Mouse (Mus musculus): ENCODE measurements at regions not wholly inside any gene's neighbourhood (a gene's known extent, or its start where the extent isn't known, plus 50 kb on each side); places are given as distances from the start of the nearest gene placed in this dataset.

DNA sequence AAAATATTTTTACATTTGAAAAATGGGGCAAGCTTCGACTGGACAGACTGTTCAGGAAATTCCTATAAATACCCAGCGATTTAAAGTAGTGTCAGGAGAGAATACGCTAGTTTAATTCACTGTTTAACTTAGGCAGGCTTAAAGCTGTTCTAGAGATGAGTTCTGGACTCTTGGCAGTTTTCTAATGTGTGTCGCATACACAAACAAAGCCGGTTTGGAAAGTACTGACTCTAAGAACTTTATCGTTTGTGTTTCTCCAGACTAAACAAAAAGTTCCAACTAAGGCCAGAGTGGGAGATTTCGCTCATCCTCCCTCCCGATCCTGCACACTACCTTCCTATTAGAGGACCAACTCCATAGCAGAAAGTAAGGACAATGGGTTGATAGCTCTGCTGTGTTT lies 201.7 kb upstream of the Map3k1 start:
- no peak for DNase-seq (ENCODE audit: low read depth, low spot score)
- Histone ChIP-seq H3K36me3 (ENCODE audit: control insufficient read depth, insufficient read depth, low read length, poor library complexity, severe bottlenecking) (no peaks in the 10 kb centered on the region), H3K4me3 (ENCODE audit: insufficient read depth in 1 of 2, low read depth in 1 of 2, low read length in 2 of 2, poor library complexity in 1 of 2, severe bottlenecking in 1 of 2) (no peak overlapping the region), H3K9ac (ENCODE audit: insufficient read depth, low read depth, low read length, poor library complexity, severe bottlenecking) (no peak overlapping the region), H3K27ac (ENCODE audit: insufficient read depth, low read depth, low read length, poor library complexity, severe bottlenecking) (no peak overlapping the region), H3K4me1 (ENCODE audit: control insufficient read depth in 2 of 2, insufficient read depth in 2 of 2, low read length in 2 of 2, poor library complexity in 1 of 2) (no peaks in the 10 kb centered on the region), H3K9me3 (ENCODE audit: control insufficient read depth, insufficient read depth, low read depth, low read length) (no peaks in the 10 kb centered on the region)
- in situ Hi-C loops (cut with MboI; ENCODE audit: low sequenced_read_pairs in 2 of 2, unreplicated experiment in 2 of 2) = no loop called here
- no peak for TF ChIP-seq CHD2 (IDR thresholded peaks at IDR 0.05; ENCODE audit: low read depth, low read length)
- TF ChIP-seq MAFK (IDR thresholded peaks at IDR 0.05; ENCODE audit: insufficient read depth, low read depth, low read length) = no peak
- no peak for TF ChIP-seq HCFC1 (IDR thresholded peaks at IDR 0.05; ENCODE audit: borderline replicate concordance, insufficient read depth, low read length)
- no peak for TF ChIP-seq ZNF384 (IDR thresholded peaks at IDR 0.05; ENCODE audit: low read depth, low read length)
- no peak for TF ChIP-seq ZC3H11A (IDR thresholded peaks at IDR 0.05; ENCODE audit: borderline replicate concordance, low read depth, low read length)

DNA sequence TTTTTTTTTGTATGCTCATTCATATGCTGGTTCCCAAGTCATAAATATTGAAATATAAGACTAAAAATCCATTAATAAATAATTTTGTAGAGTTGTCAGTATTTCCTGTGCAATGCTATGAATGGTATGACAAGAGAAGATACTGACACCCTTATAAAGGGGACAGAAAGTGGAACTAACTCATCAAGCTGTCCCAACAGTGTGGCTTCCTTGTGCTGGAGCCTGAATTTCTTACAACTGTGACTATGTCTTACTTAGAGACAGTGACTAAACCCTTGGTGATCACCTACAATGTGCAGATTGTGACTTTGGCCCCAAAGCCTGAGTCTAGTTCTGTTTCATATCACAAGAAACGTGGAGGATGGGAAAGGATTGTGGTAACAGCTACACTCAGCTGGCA lies 203.8 kb upstream of the Map3k1 start:
- TF ChIP-seq ZC3H11A (IDR thresholded peaks at IDR 0.05; ENCODE audit: borderline replicate concordance, low read depth, low read length) (no peak), MAFK (IDR thresholded peaks at IDR 0.05; ENCODE audit: insufficient read depth, low read depth, low read length) (no peak), ZNF384 (IDR thresholded peaks at IDR 0.05; ENCODE audit: low read depth, low read length) (no peak), CHD2 (IDR thresholded peaks at IDR 0.05; ENCODE audit: low read depth, low read length) (no peak), HCFC1 (IDR thresholded peaks at IDR 0.05; ENCODE audit: borderline replicate concordance, insufficient read depth, low read length) (no peak)
- Histone ChIP-seq H3K9me3 (ENCODE audit: control insufficient read depth, insufficient read depth, low read depth, low read length) (no peaks in the 10 kb centered on the region), H3K4me3 (ENCODE audit: insufficient read depth in 1 of 2, low read depth in 1 of 2, low read length in 2 of 2, poor library complexity in 1 of 2, severe bottlenecking in 1 of 2) (no peak overlapping the region), H3K27ac (ENCODE audit: insufficient read depth, low read depth, low read length, poor library complexity, severe bottlenecking) (no peak overlapping the region), H3K36me3 (ENCODE audit: control insufficient read depth, insufficient read depth, low read length, poor library complexity, severe bottlenecking) (no peaks in the 10 kb centered on the region), H3K9ac (ENCODE audit: insufficient read depth, low read depth, low read length, poor library complexity, severe bottlenecking) (no peak overlapping the region), H3K4me1 (ENCODE audit: control insufficient read depth in 2 of 2, insufficient read depth in 2 of 2, low read length in 2 of 2, poor library complexity in 1 of 2) (no peaks in the 10 kb centered on the region)
- in situ Hi-C loops (cut with MboI; ENCODE audit: low sequenced_read_pairs in 2 of 2, unreplicated experiment in 2 of 2) = no loop called here
- DNase-seq (ENCODE audit: low read depth, low spot score) = no peak

DNA sequence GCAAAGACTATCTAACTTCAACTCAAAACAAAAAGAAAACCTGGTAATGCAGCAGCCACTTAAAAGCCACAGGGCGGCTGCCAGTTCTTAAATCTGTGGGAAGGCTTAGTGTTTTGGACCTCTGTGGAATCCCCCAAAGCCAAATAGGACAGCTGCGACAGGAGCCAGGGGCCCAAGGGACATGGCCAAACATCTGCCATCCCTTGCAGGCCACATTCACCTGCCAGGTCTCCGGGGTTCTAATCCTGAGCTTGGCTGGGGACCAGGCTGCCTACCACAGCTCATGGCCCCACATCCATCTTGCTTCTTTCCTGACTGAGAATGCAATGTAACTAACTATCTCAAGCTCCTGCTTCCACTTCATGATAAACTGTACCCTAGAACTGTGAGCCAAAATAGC lies 206.3 kb upstream of the Map3k1 start:
- H3K9ac ChIP-seq (ENCODE audit: insufficient read depth, low read depth, low read length, poor library complexity, severe bottlenecking) = no peak overlapping the region
- no peak for TF ChIP-seq HCFC1 (IDR thresholded peaks at IDR 0.05; ENCODE audit: borderline replicate concordance, insufficient read depth, low read length)
- TF ChIP-seq CHD2 (IDR thresholded peaks at IDR 0.05; ENCODE audit: low read depth, low read length) = no peak
- no peak for TF ChIP-seq MAFK (IDR thresholded peaks at IDR 0.05; ENCODE audit: insufficient read depth, low read depth, low read length)
- TF ChIP-seq ZNF384 (IDR thresholded peaks at IDR 0.05; ENCODE audit: low read depth, low read length) = no peak
- TF ChIP-seq ZC3H11A (IDR thresholded peaks at IDR 0.05; ENCODE audit: borderline replicate concordance, low read depth, low read length) = no peak
- H3K27ac ChIP-seq (ENCODE audit: insufficient read depth, low read depth, low read length, poor library complexity, severe bottlenecking) = no peak overlapping the region
- H3K9me3 ChIP-seq (ENCODE audit: control insufficient read depth, insufficient read depth, low read depth, low read length) = no peaks in the 10 kb centered on the region
- H3K36me3 ChIP-seq (ENCODE audit: control insufficient read depth, insufficient read depth, low read length, poor library complexity, severe bottlenecking) = no peaks in the 10 kb centered on the region
- DNase-seq (ENCODE audit: low read depth, low spot score) = no peak
- H3K4me1 ChIP-seq (ENCODE audit: control insufficient read depth in 2 of 2, insufficient read depth in 2 of 2, low read length in 2 of 2, poor library complexity in 1 of 2) = no peaks in the 10 kb centered on the region
- H3K4me3 ChIP-seq (ENCODE audit: insufficient read depth in 1 of 2, low read depth in 1 of 2, low read length in 2 of 2, poor library complexity in 1 of 2, severe bottlenecking in 1 of 2) = no peak overlapping the region
- in situ Hi-C loops (cut with MboI; ENCODE audit: low sequenced_read_pairs in 2 of 2, unreplicated experiment in 2 of 2) = no loop called here

DNA sequence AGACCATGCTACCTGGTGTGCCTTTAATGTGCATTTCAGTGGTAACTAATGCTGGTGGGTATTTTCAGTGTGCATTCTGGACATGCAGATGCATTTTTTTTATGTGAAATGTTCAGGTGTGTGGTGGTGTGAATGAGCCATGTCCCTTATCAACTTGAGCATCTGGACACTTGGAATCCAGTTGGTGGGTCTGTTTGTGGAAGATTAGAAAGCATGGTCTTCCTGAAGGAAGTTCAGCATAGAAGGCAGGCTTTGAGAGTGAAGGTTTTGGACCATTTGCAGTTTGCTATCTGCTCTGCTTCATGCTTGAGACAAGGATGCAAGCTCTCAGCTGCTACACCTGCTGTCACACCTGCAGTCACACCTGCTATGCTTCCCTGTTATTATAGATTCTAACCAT lies 207.5 kb upstream of the Map3k1 start:
- Histone ChIP-seq H3K36me3 (ENCODE audit: control insufficient read depth, insufficient read depth, low read length, poor library complexity, severe bottlenecking) (no peaks in the 10 kb centered on the region), H3K4me1 (ENCODE audit: control insufficient read depth in 2 of 2, insufficient read depth in 2 of 2, low read length in 2 of 2, poor library complexity in 1 of 2) (no peaks in the 10 kb centered on the region), H3K4me3 (ENCODE audit: insufficient read depth in 1 of 2, low read depth in 1 of 2, low read length in 2 of 2, poor library complexity in 1 of 2, severe bottlenecking in 1 of 2) (no peak overlapping the region), H3K9ac (ENCODE audit: insufficient read depth, low read depth, low read length, poor library complexity, severe bottlenecking) (no peak overlapping the region), H3K27ac (ENCODE audit: insufficient read depth, low read depth, low read length, poor library complexity, severe bottlenecking) (no peak overlapping the region), H3K9me3 (ENCODE audit: control insufficient read depth, insufficient read depth, low read depth, low read length) (no peaks in the 10 kb centered on the region)
- no peak for DNase-seq (ENCODE audit: low read depth, low spot score)
- in situ Hi-C loops (cut with MboI; ENCODE audit: low sequenced_read_pairs in 2 of 2, unreplicated experiment in 2 of 2) = no loop called here
- TF ChIP-seq MAFK (IDR thresholded peaks at IDR 0.05; ENCODE audit: insufficient read depth, low read depth, low read length) (no peak), ZNF384 (IDR thresholded peaks at IDR 0.05; ENCODE audit: low read depth, low read length) (no peak), ZC3H11A (IDR thresholded peaks at IDR 0.05; ENCODE audit: borderline replicate concordance, low read depth, low read length) (no peak), HCFC1 (IDR thresholded peaks at IDR 0.05; ENCODE audit: borderline replicate concordance, insufficient read depth, low read length) (no peak), CHD2 (IDR thresholded peaks at IDR 0.05; ENCODE audit: low read depth, low read length) (no peak)

Data from ES-E14 (cell line).